Mouse (Mus musculus): ENCODE measurements around the gene Nutm1.
"Not testable (repeated sequence)": the region's sequence is repeated elsewhere in the genome, so short reads cannot be mapped to it uniquely, and the experiment has no call there.

The Nutm1 gene

DNA sequence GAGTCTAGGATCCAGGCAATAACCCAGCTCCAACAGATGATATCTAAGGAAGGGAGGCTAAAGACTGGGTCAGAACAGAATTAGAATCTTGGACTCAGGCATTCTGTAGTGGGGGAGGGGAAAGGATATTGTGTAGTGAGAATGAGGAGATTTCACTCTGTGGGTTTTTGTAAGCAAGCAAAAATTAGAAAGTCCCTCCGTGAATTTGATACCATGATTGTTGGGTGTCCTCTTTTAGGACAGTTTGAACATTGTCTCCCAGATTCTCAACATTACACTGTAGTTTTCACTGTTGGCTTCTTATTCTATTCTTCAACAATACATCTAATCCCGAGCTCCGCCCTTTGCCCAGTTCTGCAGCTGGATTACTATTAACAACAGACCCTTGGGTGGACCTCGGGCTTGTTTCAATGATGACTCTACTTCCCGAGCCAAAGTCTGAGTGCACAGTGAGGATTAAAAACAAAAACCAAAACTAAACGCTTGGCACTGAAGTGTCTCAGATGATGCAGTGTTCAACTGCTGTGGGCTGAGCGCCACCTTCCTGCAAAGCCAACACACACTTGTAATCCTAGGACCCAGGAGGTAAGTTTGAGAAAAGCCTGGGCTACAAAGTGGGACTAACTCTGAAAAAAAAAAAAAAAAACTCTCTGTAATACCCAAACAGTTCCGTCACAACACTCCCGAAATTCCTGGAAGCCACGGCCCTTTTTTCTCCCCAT lies at the start of gene Nutm1:
Gene Nutm1 (minus strand): TSS at position 51 of the 722 bp plus-strand sequence.
- no peak for DNase-seq (ENCODE audit: low spot score)

GRCm38 (mm10) chr2:112308671-112309070 lies 49.6 kb upstream of the Nutm1 start:
- DNase-seq (ENCODE audit: low spot score): no peak

GRCm38 (mm10) chr2:112298221-112298620 lies 39.1 kb upstream of the Nutm1 start:
- DNase-seq (ENCODE audit: low spot score): no peak

- no peak for DNase-seq (ENCODE audit: low spot score)
Observed at GRCm38 (mm10) chr2:112296211-112296610, 37.1 kb upstream of the Nutm1 start.

GRCm38 (mm10) chr2:112292823-112293222 lies 33.7 kb upstream of the Nutm1 start:
- no peak for DNase-seq (ENCODE audit: low spot score)

DNA sequence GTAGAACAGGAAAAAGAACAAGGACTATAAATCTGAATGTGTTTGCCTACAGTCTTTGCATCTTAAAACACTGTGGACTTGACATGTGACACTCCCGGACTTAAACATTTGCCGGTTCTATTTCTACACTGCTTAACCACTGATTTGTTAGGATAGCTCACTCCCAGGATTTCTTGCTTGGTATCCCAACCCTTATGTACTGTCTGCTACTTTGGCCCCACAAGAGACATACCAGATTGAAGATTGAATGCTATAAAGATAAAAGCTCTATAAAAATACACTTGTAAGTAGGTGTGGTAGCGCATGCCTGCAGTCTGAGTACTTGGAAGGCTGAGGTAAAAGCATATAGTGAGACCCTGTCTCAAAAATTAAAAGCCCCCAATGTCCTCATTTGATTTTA lies 30.4 kb upstream of the Nutm1 start:
- no peak for DNase-seq (ENCODE audit: low spot score)

DNA sequence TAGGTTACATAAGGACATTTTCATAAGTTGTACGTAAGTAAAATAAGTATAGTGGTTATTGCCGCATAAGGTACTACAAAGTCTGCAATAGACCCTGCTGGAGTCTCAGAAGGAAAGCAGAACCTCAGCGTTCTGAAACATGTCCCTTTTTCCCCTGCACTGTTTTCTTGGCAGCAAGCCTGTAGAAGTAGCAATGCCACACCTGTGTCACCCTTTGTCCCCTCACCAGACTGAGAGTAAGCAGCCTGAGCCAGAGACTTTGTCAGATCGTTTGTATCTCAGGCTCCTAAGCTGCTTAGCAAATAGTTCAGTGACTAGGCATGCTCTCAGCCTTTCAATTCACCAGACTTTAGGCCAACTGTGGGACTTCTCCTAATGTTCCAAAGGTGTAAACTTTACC lies 28.0 kb upstream of the Nutm1 start:
- no peak for DNase-seq (ENCODE audit: low spot score)

DNA sequence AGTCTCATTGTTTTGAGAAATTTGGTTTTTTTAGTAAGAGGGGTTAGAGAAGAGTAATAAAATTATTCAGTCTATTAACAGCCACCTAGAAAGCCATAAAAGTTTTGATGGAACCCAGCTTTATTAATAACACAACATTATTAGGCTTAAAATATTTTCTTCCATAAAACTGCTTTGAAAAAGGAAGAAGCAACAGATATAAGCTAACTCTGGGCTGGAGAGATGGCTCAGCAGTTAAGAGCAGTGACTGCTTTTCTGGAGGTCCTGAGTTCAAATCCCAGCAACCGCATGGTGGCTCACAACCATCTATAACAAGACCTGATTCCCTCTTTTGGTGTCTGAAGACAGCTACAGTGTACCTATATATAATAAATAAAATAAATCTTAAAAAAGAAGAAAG lies 27.0 kb upstream of the Nutm1 start:
- DNase-seq (ENCODE audit: low spot score): not testable (repeated sequence)

- DNase-seq (ENCODE audit: low spot score): no peak
Observed at GRCm38 (mm10) chr2:112285031-112285390, 25.9 kb upstream of the Nutm1 start.

DNA sequence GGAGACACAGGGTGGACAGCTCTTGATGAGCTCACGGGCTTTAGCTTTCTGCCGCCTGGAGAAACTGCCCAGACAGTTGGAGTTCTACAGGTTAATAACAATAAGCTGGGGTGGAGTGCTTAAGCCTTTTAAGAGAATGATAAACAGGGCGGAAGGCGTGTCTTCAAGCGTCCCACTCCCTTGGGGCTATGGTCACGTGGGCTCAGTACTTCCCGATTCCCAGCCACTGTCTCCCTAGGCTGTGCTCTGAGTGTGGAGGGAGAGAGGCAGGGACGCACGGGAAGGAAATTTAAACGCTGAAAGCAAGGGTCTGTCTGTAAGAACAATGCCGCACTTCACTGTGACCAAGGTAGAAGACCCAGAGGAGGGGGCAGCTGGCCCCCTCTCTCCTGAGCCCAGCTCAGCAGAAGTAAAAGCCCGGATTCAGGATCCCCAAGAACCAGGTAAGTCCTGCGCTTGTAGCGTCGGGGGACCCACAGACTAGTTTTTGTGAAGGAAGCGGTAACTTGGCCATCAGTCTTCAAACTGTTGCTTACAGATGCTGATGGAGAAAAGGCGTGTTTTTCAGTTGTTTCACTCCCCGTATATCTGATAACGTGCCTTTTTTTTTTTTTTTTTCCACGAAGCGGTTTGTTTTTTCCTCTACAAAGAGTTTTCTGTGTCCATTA lies 25.4 kb upstream of the Nutm1 start:
- DNase-seq (ENCODE audit: low spot score): peak; percentile 63

- no peak for DNase-seq (ENCODE audit: low spot score)
Observed at GRCm38 (mm10) chr2:112282846-112283245, 23.8 kb upstream of the Nutm1 start.

- no peak for DNase-seq (ENCODE audit: low spot score)
Observed at GRCm38 (mm10) chr2:112276870-112277269, 17.8 kb upstream of the Nutm1 start.

DNA sequence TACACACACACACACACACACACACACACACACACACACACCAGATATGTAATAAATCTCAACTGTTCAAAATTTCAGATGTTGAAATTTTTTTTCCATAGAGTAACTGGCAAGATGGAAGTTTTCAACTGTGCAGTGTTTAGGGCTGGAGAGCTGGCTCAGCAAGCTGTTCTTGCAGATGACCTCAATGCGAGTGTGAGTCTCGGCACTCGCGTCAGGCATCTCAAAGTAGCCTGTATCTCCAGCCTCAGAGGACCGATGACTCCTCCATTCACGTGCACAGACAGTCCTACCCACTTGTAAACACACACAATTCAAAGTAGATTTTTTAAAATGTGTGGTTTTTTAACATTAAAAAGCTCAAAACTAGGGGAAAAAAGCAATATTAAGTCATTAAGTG lies 14.4 kb upstream of the Nutm1 start:
- no peak for DNase-seq (ENCODE audit: low spot score)

DNA sequence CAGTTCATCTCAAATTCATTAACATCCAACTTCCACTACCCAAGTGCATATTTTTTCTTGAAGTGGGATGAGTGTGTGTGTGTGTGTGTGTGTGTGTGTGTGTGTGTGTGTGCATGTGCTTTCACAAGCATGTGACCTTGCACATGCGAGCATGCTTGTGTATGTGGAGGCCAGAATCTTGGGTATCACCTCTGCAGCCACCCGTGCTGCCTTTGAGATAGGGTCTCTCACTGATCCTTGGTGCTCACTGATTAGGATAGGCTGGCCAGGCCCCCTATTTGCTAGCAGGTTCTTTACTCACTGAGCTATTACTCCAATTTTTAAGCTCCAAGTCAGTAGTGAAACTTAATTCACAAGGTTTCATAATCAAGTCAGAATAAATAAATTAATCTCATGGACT lies 13.8 kb upstream of the Nutm1 start:
- no peak for DNase-seq (ENCODE audit: low spot score)

- no peak for DNase-seq (ENCODE audit: low spot score)
Observed at GRCm38 (mm10) chr2:112270011-112270410, 10.9 kb upstream of the Nutm1 start.

DNA sequence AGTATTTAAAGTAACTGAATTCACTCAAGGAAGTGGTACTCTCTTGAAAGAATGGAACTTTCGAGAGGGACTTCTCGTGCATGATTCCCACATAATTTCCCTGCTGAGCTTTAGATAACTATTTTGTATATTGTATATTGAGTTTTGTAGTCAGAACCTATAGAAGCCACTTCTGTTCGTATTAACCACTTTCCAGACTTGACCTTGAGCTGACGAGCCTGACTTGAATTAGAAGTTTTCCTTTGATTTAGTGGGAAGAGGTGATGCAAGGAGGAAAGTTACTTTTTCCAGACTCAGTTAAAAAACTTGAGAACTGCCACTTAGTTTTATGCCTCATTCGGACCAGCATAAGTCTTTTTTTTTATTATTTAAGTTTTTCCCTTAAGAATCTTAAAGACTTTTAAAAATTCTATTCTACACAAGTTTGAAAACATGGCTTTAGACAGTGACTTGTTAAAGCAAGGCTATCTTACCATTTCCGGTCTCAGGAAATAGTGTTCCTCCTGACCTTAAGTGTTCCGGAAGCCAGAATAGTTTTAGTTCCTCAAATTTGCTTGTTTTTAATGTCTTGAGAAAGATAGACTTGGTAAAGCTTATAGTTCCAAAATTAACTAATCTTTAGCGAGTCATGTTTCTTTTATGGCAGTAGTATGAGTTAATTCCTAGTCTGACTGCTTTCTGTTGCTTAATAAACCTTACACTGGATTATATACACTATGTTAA lies 8.6 kb upstream of the Nutm1 start:
- DNase-seq (ENCODE audit: low spot score): no peak

DNA sequence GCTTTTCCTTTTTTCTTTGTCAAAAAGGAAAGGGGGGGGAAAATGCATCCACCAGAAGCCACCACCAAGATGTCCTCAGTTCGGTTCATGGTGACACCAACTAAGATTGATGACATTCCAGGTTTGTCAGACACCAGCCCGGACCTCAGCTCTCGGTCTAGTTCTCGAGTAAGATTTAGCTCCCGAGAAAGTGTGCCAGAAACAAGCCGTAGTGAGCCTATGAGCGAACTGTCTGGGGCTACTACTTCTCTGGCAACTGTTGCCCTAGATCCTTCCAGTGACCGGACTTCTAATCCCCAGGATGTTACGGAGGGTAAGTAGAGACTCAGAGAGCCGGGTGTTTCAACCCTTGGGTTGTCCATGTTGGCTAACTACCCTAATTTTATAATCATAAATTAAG lies 7.7 kb upstream of the Nutm1 start:
- no peak for DNase-seq (ENCODE audit: low spot score)

GRCm38 (mm10) chr2:112266242-112266592 lies 7.1 kb upstream of the Nutm1 start, which contains the start of gene Gm21985:
TSS of gene Gm21985 (plus strand) at chr2:112266314.
- DNase-seq (ENCODE audit: low spot score): no peak

GRCm38 (mm10) chr2:112265448-112266241 lies 6.6 kb upstream of the Nutm1 start, which contains the start of gene Slc12a6:
TSS of gene Slc12a6 (plus strand) at chr2:112265825.
- DNase-seq (ENCODE audit: low spot score): peak; percentile 86

DNA sequence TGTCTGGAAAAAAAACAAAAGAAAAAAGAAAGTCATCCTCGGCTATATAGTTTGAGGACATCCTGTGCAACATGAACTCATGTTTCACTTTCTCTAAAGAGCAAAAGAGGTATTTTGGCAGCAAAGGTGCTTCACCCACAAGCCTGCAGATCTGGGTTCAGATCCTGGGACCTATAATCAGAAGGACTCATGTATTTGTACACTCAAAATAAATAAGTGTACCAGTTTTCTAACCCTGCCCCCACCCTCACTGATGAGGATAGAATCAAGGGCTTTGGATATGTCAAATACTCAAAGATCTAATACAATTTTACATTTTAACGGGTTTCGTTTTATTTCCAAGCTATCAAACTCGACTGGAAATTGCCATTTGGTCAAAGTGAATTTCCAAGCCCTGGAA lies 5.3 kb upstream of the Nutm1 start:
- DNase-seq (ENCODE audit: low spot score): no peak

DNA sequence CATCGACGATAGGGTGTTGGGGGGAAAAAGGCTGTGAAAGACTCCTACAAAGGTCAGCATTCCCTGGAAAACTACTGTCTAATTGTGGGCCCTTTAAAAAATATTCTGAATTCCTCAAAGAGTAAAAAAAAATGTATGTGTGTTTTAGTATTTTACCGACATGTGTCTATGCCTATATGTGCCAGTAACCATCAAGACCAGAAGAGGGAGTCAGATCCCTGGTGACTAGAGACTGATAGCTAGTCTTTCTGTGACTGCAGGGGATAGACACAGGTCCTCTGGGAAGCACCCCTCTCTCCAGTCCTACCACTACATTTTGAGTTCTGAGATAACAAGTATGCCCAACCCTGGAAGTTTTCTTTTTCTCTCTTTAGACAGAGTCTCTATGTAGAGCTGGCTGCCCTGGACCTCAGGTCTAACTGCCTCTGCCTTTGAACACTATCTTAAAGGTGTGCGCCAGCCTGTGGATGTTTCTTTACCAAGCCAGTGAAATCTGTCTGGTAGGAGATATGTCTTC lies 3.7 kb upstream of the Nutm1 start:
- DNase-seq (ENCODE audit: low spot score): no peak
